Mouse (Mus musculus): Measurements from ENCODE around the gene Prkce.
"Not testable (repeated sequence)": the region's sequence is repeated elsewhere in the genome, so short reads cannot be mapped to it uniquely, and the experiment has no call there.

The Prkce gene

GRCm38 (mm10) chr17:86460645-86461430 lies 293.3 kb downstream of the Prkce start:
- DNase-seq: no peak

DNA sequence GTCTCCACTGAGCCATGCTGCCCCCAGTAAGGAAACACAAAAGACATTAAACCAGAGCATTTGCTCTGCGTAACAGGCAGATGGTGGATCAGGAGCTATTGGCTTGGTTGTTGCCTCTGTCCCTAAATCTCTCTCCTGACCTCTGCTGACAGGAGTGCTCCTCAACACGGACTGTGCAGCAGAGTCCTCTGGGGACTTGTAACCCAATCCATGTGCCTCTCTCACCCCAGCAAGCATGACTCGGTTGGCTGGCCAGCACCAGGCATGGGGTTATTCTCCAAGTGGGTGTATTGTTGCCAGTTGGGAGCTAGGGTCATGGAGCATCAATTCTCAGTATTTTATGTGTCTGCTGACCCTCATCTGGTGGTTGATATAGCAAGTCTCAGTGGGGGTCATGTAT lies 295.8 kb downstream of the Prkce start:
- DNase-seq: no peak

GRCm38 (mm10) chr17:86464197-86464596 lies 296.6 kb downstream of the Prkce start:
- no peak for DNase-seq

GRCm38 (mm10) chr17:86464689-86465363 lies 297.2 kb downstream of the Prkce start:
- no peak for DNase-seq

- DNase-seq: no peak
Observed at GRCm38 (mm10) chr17:86465865-86466264, 298.3 kb downstream of the Prkce start.

DNA sequence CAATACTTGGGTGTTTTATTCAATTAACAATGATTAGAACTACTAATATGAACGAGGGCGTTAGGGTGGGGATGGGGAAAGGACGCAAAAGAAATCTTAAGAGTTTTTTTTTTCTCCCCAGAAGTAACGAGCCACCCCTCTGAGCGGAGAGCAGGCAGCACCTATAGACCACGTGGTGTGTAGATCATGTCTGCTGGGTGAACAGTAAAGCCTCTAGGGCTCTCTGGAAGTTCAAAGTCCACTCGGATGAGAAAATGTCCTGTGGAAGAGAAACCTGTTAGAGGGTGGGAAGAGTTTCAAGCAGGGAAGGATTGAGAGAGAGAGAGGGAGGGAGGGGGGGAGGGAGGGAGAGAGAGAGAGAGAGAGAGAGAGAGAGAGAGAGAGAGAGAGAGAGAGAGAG lies 298.8 kb downstream of the Prkce start:
- no peak for DNase-seq

DNA sequence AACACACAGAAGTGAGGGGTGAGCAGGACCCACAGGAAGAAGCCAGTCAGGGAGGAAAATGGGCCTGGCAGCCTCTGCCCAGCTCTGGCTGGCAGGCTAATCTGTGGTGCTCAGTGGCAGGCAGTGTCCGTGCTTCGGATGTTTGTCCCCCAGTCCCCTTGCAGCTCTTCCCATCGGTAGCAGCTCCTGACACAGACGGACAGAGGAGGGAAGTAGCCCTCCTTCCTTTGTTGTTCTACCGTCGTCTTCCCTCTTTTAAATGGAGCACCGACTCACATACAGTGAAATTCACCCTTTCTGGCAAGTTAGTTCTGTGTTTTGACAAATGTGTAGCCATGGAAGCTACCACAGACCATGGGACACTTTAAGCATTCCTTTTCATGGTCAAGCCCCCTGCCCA lies 299.3 kb downstream of the Prkce start:
- no peak for DNase-seq

GRCm38 (mm10) chr17:86467291-86467898 lies 299.8 kb downstream of the Prkce start:
- no peak for DNase-seq

- DNase-seq: no peak
Observed at GRCm38 (mm10) chr17:86467967-86468366, 300.4 kb downstream of the Prkce start.

DNA sequence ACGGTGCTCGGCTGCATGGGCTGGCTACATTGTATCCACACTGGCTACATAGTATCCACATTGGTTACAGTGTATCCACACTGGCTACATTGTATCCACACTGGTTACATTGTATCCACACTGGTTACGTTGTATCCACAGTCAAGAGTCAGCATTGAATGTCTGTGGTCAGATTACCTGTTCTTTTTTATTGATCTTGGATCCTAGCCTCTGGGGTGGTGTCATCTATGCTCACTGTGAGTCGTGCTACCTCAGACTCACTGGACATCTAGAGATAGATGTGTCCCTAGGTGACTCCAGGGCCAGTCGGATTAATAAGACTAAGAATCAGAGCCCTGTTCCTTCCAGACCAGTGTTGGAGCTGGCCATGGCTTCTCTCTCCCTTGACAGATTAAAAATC lies 302.6 kb downstream of the Prkce start:
- DNase-seq: no peak

DNA sequence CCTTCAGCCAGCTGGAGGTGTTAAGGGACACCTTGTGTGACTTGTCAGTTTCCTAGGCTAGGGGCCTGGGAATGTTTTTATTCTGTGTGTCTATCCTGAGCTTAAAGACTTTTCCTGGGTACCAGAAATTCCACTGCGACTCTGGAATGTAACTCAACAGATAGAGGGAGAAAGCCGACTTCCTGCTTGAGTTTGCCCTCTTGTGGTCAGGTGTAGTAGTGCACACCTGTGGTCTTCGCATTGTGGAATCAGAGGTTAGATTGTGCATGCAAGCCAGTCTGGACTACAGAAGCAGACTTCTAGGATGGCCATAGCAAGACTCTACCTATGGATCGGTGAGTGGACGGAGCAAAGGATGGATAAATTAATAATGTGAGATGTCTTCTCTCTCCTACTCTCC lies 304.1 kb downstream of the Prkce start:
- DNase-seq: peak; percentile 54 to 58

DNA sequence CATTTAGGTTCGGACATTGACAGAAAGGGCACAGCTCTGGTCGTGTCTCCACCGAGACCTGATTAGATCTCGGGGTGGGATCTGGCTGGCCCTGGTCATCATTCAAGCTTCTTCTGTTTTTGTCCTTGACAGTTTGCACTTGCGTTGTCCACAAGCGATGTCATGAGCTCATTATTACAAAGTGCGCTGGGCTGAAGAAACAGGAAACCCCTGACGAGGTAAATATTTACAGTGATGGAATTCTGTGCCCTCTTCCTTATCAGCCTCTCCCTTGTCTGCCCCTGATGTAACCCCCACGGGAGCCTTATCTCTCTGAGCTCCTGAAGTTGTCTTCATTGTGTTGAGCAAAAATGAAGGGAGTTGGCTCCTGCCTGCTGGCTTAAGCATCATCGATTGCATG lies 309.1 kb downstream of the Prkce start:
- DNase-seq: peak; percentile 59 to 80

GRCm38 (mm10) chr17:86477401-86477800 lies 309.8 kb downstream of the Prkce start:
- DNase-seq: not testable (repeated sequence)

- peak in 1 of 2 experiments; percentile 33 for DNase-seq
Observed at GRCm38 (mm10) chr17:86479406-86479805, 311.8 kb downstream of the Prkce start.

DNA sequence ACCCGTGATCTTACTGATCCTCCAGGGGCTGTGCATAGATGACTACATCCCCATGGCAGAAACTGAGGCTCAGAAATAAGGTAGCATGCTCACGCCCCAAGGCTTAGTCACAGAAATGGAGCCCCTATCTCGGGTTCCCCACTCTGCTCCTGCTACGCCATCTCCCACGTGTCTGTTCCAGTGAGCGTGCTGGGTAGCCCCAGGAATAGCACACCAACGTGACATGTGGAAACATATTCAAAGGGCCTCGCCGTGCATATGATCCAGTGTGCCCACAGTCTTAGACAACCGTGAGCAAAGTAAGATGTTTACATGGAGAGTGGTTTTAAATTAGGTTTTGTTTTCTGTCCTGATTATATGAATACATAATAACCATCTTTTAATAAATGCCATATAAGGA lies 315.1 kb downstream of the Prkce start:
- no peak for DNase-seq

DNA sequence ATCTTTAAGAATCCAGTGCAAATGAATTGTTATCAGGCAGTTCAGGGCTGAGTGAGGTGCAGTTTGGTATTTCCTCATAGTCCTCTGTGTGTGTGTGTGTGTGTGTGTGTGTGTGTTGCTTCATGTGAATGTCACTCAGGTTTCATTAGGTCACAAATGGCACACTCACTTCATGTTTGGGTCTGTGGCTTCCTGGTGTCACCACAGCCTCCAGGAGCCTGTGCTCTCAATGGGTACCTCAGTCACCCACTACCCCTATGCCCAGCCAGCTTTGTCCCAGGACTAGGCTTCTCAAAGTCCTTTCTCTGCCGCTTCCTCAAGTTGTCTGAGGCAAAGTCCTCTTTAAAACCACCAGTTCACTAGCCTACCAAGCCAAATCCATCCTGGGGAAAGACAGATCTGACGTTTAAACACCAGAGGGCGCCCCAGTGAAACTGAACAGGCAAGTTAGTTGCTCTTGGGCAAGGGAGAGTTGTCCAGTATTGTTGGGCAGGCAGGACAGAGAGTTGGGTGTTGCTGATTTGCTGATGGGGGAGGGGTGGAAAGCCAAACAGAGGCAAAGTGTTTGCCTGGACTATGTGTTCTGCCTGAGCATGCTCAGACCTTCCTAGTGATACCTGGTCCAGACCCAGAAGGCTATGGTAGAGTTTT lies 316.6 kb downstream of the Prkce start:
- DNase-seq: peak; percentile 86 to 91

GRCm38 (mm10) chr17:86486657-86487056 lies 319.1 kb downstream of the Prkce start:
- no peak for DNase-seq

DNA sequence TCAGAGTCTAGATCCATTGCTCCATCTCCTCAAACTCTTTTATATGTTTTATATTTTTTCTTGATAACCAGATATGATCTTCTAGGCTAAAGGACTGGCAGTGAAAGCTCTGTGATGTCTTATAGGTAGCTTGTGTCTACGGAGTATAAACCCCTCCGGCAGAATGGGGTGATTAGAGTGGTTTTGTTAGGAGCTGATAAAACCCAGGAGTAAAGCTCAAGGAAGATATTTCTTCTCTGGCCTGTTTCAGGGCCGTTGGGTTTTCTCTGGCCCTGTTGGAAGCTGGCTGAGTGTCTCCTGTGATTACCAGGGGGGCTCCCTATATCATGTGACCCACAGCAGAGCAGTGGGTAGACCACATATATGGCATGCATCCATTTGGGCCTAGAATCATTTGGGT lies 319.9 kb downstream of the Prkce start:
- DNase-seq: no peak

GRCm38 (mm10) chr17:86489827-86490226 lies 322.2 kb downstream of the Prkce start:
- no peak for DNase-seq

DNA sequence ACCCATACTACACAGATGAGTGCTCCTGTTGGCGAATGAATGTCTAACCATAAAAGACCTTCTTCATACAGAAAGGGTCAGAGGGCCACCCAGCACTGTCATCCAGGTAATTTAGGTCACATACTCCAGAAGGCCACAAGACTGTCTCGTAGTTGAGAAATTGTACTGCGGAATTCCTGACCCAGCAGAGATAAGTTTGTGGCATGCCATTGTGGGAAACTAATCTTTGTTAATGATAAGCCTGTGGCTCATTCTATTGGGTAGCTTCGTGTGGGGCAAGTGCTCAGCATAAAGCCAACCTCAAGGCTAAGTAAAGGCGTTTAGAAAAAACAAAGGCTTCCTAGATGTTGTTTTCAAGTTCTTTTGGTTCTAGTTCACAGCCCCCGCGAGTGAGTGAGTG lies 324.8 kb downstream of the Prkce start:
- no peak for DNase-seq

GRCm38 (mm10) chr17:86493891-86494420 lies 326.4 kb downstream of the Prkce start:
- DNase-seq: no peak

- DNase-seq: no peak
Observed at GRCm38 (mm10) chr17:86494494-86494893, 326.9 kb downstream of the Prkce start.

GRCm38 (mm10) chr17:86494895-86495294 lies 327.3 kb downstream of the Prkce start:
- peak in 1 of 2 experiments; percentile 19 for DNase-seq

Measured in lung, adult 18-20 months (tissue).